Mouse (Mus musculus) gastrocnemius, postnatal 25 days (tissue): Measurements from ENCODE around the gene Olfr110. TPM values are rescaled to one million over a fixed set of nuclear protein-coding genes. Genes with fewer than 3 reads are reported as not detected.
"Not testable (repeated sequence)": the region's sequence is repeated elsewhere in the genome, so short reads cannot be mapped to it uniquely, and the experiment has no call there.

Experiments
- DNase-seq: peaks from one replicate; pipeline ENCODE4 v3.0.0; 2022
- long read RNA-seq, 2 experiments: library from polyadenylated mRNA; stranded (forward); transcript quantifications; one replicate each; pipeline ENCODE4 v2.0.0; 2021
- total RNA-seq, 2 experiments: library from RNA; stranded (reverse); gene quantifications; 1 replicate in 1 of 2; 2 replicates in 1 of 2; pipeline ENCODE4 v1.2.3; 2021

Gene Olfr110
- not detected for total RNA-seq
- long read RNA-seq, experiment 1, result 0 reads
- long read RNA-seq, experiment 2, result 0 reads

DNA sequence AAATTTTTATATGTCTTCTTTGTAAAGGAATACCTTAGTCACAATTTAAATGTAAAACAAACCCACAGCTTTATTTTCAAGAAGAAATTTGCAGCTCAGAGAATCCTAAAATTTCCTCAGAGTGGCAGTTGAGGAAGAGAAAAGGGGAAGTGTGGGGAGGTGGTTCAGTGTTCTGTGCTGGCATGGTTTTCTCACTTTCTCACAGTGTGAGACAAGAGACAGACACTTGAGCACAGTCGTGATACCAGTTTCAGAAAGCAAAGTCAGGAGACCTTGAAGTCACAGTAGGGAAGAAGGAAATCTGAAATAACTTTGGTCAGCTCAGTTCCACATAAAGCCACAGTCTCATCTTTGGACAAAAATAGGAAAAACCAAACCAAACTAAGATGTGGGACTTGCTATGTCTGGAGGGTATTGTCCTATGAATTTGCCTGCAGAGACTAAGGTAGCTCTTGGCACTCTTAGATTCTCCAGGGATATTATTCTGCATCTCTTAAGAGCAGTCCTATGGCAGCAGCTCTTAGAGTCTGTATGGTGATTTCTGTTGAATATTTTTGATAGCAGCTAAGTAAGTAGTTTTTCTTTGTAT is at the start of gene Olfr110:
Gene Olfr110 (plus strand): TSS at position 539 of the 589 bp plus-strand sequence.
- no peak for DNase-seq

DNA sequence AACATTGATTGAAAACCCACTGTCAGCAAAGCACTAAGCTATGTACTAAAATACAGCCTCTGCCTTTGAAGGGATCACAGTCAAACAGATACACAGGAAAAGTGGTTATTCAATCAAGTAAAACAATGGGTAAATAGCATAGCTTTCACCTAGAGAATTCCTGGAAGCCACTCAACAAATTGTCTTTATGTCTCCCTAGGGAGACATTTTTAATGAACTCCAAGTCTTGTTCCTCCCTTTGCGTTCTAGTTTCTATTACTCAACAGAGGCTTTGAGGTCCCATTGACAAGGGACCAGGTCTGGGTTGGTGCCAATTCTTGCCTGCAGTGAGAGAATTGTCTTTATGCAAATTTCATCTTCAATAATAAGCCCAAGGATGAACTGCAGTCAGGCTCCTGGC is 47.1 kb upstream of the Olfr110 start, which contains the start of gene Olfr108:
Gene Olfr108 (plus strand): TSS at position 301 of the 400 bp plus-strand sequence.
- DNase-seq, result no peak

- no peak for DNase-seq
These were observed 33.7 kb upstream of the Olfr110 start, which contains the start of gene Olfr109 for GRCm38 (mm10) chr17:37458616-37459015. Olfr109 (plus strand) TSS chr17:37458916.

DNA sequence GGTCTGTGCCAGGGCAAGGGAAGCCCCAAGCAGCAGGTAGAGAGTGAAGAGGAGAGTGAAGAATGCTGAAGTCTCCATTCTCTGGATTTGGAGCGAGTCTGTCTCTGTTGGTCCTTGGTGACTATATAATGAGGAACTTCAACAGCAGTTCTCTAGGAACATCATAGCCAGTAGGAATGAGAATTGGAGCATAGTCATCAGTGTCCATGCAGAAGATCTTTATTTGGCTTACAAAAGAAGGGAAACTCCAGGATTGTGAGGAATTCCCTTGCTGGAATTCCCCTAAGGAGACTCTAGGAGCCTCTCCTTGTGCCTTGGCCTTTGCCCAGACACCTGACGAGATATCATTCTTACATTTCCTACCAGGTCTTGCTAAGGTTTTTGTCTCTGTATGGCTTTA is 8.8 kb upstream of the Olfr110 start, which contains the start of gene H2-M2:
Gene H2-M2 (minus strand): TSS at position 101 of the 400 bp plus-strand sequence.
- no peak for DNase-seq

DNA sequence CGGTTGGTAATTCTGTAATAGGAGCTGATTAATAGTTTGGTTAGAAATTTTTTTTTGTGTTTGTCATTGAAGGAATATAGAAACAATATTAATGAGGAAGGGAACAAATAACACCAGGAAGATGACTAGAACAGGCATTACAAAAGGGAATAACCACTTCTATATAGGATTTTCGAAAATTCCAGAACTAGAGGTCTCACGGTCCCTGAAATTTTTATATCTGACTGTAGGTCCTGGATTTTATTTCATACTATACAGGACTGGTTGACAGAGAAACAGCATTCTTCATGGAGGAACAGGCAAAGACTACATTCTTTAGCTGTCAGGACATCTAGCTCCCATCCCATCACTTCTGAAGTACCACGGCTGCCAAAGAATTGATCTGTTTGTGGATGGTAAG is 15.5 kb downstream of the Olfr110 start, which contains the start of gene Olfr111:
Gene Olfr111 (plus strand): TSS at position 301 of the 400 bp plus-strand sequence.
- no peak for DNase-seq

DNA sequence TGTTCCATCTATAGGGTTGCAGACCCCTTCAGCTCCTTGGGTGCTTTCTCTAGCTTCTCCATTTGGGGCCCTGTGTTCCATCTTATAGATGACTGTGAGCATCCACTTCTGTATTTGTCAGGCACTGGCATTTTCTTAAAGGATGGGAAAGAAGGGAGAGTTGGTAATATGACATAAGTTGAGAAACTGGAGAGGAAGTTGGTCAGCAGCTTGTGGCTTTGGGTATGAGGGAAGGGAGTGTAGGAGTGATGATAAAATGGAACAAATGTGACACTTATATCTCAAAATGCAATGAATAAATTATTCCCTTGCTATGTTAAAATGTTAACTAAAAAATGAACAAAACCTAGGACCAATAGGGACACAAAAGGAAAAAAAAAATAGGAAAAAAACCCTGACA is 32.3 kb downstream of the Olfr110 start:
- not testable (repeated sequence) for DNase-seq

DNA sequence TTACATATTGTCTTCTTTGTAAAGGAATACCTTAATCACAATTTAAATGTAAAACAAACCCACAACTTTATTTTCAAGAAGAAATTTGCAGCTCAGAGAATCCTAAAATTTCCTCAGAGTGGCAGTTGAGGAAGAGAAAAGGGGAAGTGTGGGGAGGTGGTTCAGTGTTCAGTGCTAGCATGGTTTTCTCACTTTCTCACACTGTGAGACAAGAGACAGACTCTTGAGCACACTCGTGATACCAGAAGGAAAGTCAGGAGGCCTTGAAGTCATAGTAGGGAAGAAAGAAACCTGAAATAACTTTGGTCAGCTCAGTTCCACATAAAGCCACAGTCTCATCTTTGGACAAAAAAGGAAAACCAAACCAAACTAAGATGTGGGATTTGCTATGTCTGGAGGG is 33.2 kb downstream of the Olfr110 start:
- DNase-seq, result not testable (repeated sequence)

DNA sequence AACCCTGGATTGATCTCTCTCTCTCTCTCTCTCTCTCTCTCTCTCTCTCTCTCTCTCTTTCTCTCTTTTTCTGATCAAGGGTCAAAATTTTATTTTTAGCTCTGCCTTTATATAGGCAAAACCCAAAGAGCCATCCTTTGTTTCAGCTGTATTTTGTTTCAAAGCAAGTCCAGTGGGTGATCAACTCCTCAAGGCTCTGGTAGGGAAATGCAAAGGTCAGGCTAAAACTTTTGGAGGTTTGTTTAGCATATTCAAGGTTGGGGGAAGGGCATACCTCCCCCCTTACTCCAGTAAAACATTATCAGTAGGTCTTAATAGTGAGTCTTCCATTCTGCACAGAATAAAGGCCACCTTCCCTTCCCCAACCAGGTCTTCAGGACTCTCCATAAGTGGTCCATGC is 42.9 kb downstream of the Olfr110 start:
- DNase-seq, result no peak

- not testable (repeated sequence) for DNase-seq
These were observed 46.1 kb downstream of the Olfr110 start for GRCm38 (mm10) chr17:37538416-37538815.

- DNase-seq, result no peak
These were observed 49.3 kb downstream of the Olfr110 start for GRCm38 (mm10) chr17:37541454-37542119.

- DNase-seq, result no peak
These were observed 51.6 kb downstream of the Olfr110 start for GRCm38 (mm10) chr17:37543800-37544435.

Other genes with a start within 250 kb of the Olfr110 start
- gene Olfr98, start 228.7 kb upstream of the Olfr110 start, total RNA-seq, result not detected
- gene H2-M3, start 222.2 kb upstream of the Olfr110 start, total RNA-seq, result 1 to 10 TPM in 1 of 2 experiments, under 1 TPM in 1; 0.99 to 1.3 TPM
- not detected for gene Olfr99, start 209.0 kb upstream of the Olfr110 start, total RNA-seq
- gene Olfr101, start 188.2 kb upstream of the Olfr110 start, total RNA-seq, result not detected
- not detected for gene Olfr102, start 175.4 kb upstream of the Olfr110 start, total RNA-seq
- gene Olfr103, start 152.8 kb upstream of the Olfr110 start, total RNA-seq, result not detected
- gene Olfr104-ps, start 132.9 kb upstream of the Olfr110 start, total RNA-seq, result not detected
- gene Olfr105-ps, start 113.4 kb upstream of the Olfr110 start, total RNA-seq, result not detected
- not detected for gene Olfr106-ps, start 102.1 kb upstream of the Olfr110 start, total RNA-seq
- gene Olfr107, start 93.2 kb upstream of the Olfr110 start, total RNA-seq, result not detected
- not detected for gene Olfr108, start 47.0 kb upstream of the Olfr110 start, total RNA-seq
- gene Olfr109, start 33.6 kb upstream of the Olfr110 start, total RNA-seq, result not detected
- gene H2-M2, start 8.9 kb upstream of the Olfr110 start, total RNA-seq, result not detected
- gene Olfr111, start 15.6 kb downstream of the Olfr110 start, total RNA-seq, result not detected
- not detected for gene Olfr112, start 77.0 kb downstream of the Olfr110 start, total RNA-seq
- not detected for gene Olfr113, start 85.2 kb downstream of the Olfr110 start, total RNA-seq
- not detected for gene Olfr114, start 100.3 kb downstream of the Olfr110 start, total RNA-seq
- not detected for gene Olfr115, start 134.6 kb downstream of the Olfr110 start, total RNA-seq
- gene Olfr116, start 134.7 kb downstream of the Olfr110 start, total RNA-seq, result not detected
- gene Olfr117, start 171.3 kb downstream of the Olfr110 start, total RNA-seq, result not detected
- not detected for gene Olfr118, start 174.5 kb downstream of the Olfr110 start, total RNA-seq
- gene Olfr119, start 204.1 kb downstream of the Olfr110 start, total RNA-seq, result not detected
- not detected for gene Olfr120, start 229.3 kb downstream of the Olfr110 start, total RNA-seq